Mouse (Mus musculus) C2C12 (cell line): Measurements from ENCODE around the gene Agr2.

Source experiments
- CTCF ChIP-seq: IDR thresholded peaks from one replicate; pipeline ENCODE4 v1.5.1; 2011; ENCODE audit not compliant: control insufficient read depth, insufficient read depth, insufficient read length
- MAX ChIP-seq: IDR thresholded peaks from one replicate; pipeline ENCODE4 v1.6.1; 2011; ENCODE audit warnings: mild to moderate bottlenecking, control low read depth

DNA sequence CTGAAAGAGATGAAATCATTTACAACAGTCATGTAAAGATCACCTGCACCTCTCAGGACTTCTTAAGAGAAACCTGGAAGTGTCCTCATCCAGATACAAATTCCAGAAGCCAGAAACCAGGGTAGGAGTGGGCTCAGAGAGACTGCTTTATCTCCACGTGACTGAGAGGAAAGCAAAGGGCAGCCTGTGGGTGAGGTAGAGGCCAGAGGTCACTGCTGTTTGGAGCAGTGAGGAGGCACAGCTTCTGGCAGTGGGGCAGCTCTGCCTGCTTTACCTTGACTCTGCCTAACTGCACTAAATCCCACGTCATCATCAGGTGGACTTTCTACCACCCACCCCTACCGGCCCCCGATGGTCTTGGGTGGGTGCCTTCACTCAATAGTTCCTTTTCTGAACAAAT is 12.0 kb downstream of the Agr2 start:
- TF ChIP-seq CTCF (no peak), MAX (no peak)
